8 mouse cellular contexts compared by ENCODE assay signal in the genomic region with DNA sequence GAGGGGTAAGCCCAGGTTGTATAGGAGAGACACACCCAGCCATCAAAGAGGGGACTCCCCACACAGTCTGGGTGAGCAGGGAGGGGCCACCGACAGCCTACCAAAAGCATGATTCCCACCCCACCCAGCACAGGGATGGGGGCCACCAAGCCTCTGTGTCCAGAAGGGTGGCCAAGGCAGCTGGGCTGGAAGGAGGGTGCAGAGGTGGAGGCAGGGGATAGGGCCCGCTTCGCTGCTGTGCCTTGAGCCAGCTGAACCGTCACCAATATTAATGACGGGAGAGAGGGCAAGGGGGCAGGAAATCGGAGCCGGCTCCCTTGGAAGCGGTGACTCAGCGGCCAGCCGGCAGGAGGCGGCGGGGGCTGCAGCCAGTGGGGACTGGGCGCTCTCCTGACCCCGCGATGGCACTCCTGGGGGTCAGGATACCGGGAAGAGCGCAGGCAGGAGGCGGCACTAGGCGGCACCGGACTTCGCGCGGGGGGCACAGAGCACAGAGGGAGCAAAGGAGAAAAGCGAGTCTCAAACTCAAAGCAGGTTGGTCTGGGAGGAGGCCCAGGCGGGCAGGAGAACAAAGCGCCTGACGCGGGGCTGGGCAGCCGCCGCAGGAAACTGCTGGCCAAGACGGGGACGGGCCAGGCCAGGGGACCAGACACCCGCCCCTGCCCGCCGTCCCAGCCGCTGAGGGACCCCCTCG. TPM values are rescaled to one million over a fixed set of nuclear protein-coding genes. Genes with fewer than 3 reads are reported as not detected.
DNase-seq lines count a peak whose midpoint lies in the region; ATAC-seq and TF ChIP-seq lines count a peak whose summit lies in the region.

No protein-coding gene starts in this region.

- no peak for DNase-seq in left cerebral cortex, adult 2 months (ENCODE audit: extremely low spot score in 1 of 2, low spot score in 2 of 2)
- no peak for DNase-seq in left cerebral cortex, postnatal 36 days (ENCODE audit: low spot score in 2 of 2)
- DNase-seq in forebrain, postnatal 0 days: no peak
- peak; percentile 70 for DNase-seq in intestine, embryonic 14.5 days (ENCODE audit: low spot score)
- DNase-seq in stomach, postnatal 0 days (ENCODE audit: low spot score): peak; percentile 34
- DNase-seq in cerebellum, adult 9-10 months: no peak
- no peak for DNase-seq in right cerebral cortex, adult 2 months (ENCODE audit: low spot score in 2 of 2)

- H3K27me3 ChIP-seq in forebrain, postnatal 0 days (ENCODE audit: insufficient read depth, low read length): no peaks in the 10 kb centered on the region; the same call in 1 of the 2 replicates
- H3K27me3 ChIP-seq in intestine, embryonic 14.5 days (replicated peaks; ENCODE audit: control insufficient read depth, insufficient read depth, low read length): 0 out of 2 replicates have a peak, but pooled peaks cover 2% of the 10 kb centered on the region
- H3K27me3 ChIP-seq in liver, embryonic 15.5 days: peaks cover 53% of the 10 kb centered on the region
- H3K27me3 ChIP-seq in stomach, postnatal 0 days (ENCODE audit: control insufficient read depth, insufficient read depth, low read length): no peaks in the 10 kb centered on the region

- H3K9me3 ChIP-seq in forebrain, postnatal 0 days (ENCODE audit: low read length): no peaks in the 10 kb centered on the region
- H3K9me3 ChIP-seq in intestine, embryonic 14.5 days (ENCODE audit: control insufficient read depth, low read length): no peaks in the 10 kb centered on the region
- H3K9me3 ChIP-seq in liver, embryonic 15.5 days (replicated peaks): no peaks in the 10 kb centered on the region
- no peaks in the 10 kb centered on the region for H3K9me3 ChIP-seq in stomach, postnatal 0 days (ENCODE audit: control insufficient read depth, low read length)

- intact Hi-C loops in left cerebral cortex, adult 2 months (cut with DNase I): no loop called here
- intact Hi-C loops in left cerebral cortex, postnatal 36 days (cut with DNase I): no loop called here

- no peak for TF ChIP-seq CTCF in left cerebral cortex, adult 2 months (IDR thresholded peaks at IDR 0.05)
- no peak for TF ChIP-seq CTCF in forebrain, postnatal 0 days (IDR thresholded peaks at IDR 0.05; ENCODE audit: low read depth)
- peak; percentile 30; the same call in 1 of the 2 replicates for TF ChIP-seq CTCF in stomach, postnatal 0 days (IDR thresholded peaks at IDR 0.05; ENCODE audit: low read depth)

- peak; percentile 29 for ATAC-seq in forebrain, postnatal 0 days
- peak; percentile 61; the same call in 1 of the 2 replicates for ATAC-seq in intestine, embryonic 14.5 days (replicated peaks; ENCODE audit: low FRiP score, low TSS enrichment, low read depth)
- ATAC-seq in liver, embryonic 15.5 days (ENCODE audit: insufficient read depth): no peak; the same call in 1 of the 2 replicates
- ATAC-seq in stomach, postnatal 0 days (ENCODE audit: low FRiP score, low TSS enrichment): peak; percentile 41

- H3K36me3 ChIP-seq in forebrain, postnatal 0 days (ENCODE audit: insufficient read depth): no peaks in the 10 kb centered on the region
- no peaks in the 10 kb centered on the region for H3K36me3 ChIP-seq in intestine, embryonic 14.5 days (ENCODE audit: control insufficient read depth, insufficient read depth, low read length)
- no peaks in the 10 kb centered on the region for H3K36me3 ChIP-seq in liver, embryonic 15.5 days (replicated peaks)
- no peaks in the 10 kb centered on the region for H3K36me3 ChIP-seq in stomach, postnatal 0 days (ENCODE audit: control insufficient read depth, insufficient read depth, low read length)

- no peak overlapping the region for H3K9ac ChIP-seq in forebrain, postnatal 0 days
- H3K9ac ChIP-seq in intestine, embryonic 14.5 days (ENCODE audit: low read length): peak overlapping the region; percentile 33
- H3K9ac ChIP-seq in liver, embryonic 15.5 days: no peak overlapping the region
- peak overlapping the region; percentile 38; the same call in 1 of the 2 replicates for H3K9ac ChIP-seq in stomach, postnatal 0 days (ENCODE audit: low read length)

- 0 out of 2 replicates have a peak overlapping the region, but pooled peaks have one; percentile 5 for H3K4me3 ChIP-seq in left cerebral cortex, adult 2 months
- 0 out of 2 replicates have a peak overlapping the region, but pooled peaks have one; percentile 7 for H3K4me3 ChIP-seq in forebrain, postnatal 0 days (ENCODE audit: low read depth, low read length)
- peak overlapping the region; percentile 25 for H3K4me3 ChIP-seq in intestine, embryonic 14.5 days (ENCODE audit: low read depth, low read length)
- H3K4me3 ChIP-seq in liver, embryonic 15.5 days (replicated peaks): peak overlapping the region; percentile 17; the same call in 1 of the 2 replicates
- H3K4me3 ChIP-seq in stomach, postnatal 0 days (ENCODE audit: low read depth, low read length): peak overlapping the region; percentile 28

- no peak overlapping the region for H3K27ac ChIP-seq in left cerebral cortex, adult 2 months
- no peak overlapping the region for H3K27ac ChIP-seq in forebrain, postnatal 0 days (ENCODE audit: low read depth, low read length)
- no peak overlapping the region for H3K27ac ChIP-seq in intestine, embryonic 14.5 days (ENCODE audit: low read depth)
- no peak overlapping the region for H3K27ac ChIP-seq in liver, embryonic 15.5 days (replicated peaks)
- no peak overlapping the region for H3K27ac ChIP-seq in stomach, postnatal 0 days (replicated peaks)

- WGBS in forebrain, postnatal 0 days: 3% methylated on average over 37 of the region's 37 CpGs
- 3% methylated on average over 35 of the region's 37 CpGs for WGBS in intestine, embryonic 14.5 days
- WGBS in liver, embryonic 15.5 days (ENCODE audit: insufficient replicate concordance): 3% methylated on average over 37 of the region's 37 CpGs
- WGBS in stomach, postnatal 0 days: 6% methylated on average over 36 of the region's 37 CpGs

- no peak for TF ChIP-seq EP300 in stomach, postnatal 0 days (optimal IDR thresholded peaks at IDR 0.05)

- no peaks in the 10 kb centered on the region for H3K4me1 ChIP-seq in forebrain, postnatal 0 days (ENCODE audit: insufficient read depth)
- H3K4me1 ChIP-seq in intestine, embryonic 14.5 days (replicated peaks; ENCODE audit: control insufficient read depth, insufficient read depth, low read length): no peaks in the 10 kb centered on the region
- H3K4me1 ChIP-seq in liver, embryonic 15.5 days (replicated peaks): no peaks in the 10 kb centered on the region
- no peaks in the 10 kb centered on the region for H3K4me1 ChIP-seq in stomach, postnatal 0 days (replicated peaks; ENCODE audit: control insufficient read depth, insufficient read depth)

- H3K4me2 ChIP-seq in forebrain, postnatal 0 days (ENCODE audit: low read depth): peak overlapping the region; percentile 41
- H3K4me2 ChIP-seq in intestine, embryonic 14.5 days (ENCODE audit: low read length): peak overlapping the region; percentile 57
- peak overlapping the region; percentile 48 for H3K4me2 ChIP-seq in liver, embryonic 15.5 days
- H3K4me2 ChIP-seq in stomach, postnatal 0 days (replicated peaks; ENCODE audit: low read depth): peak overlapping the region; percentile 61

RNA-seq across cellular contexts. Expression of gene Fgf18, which starts 24.5 kb away (rescaled TPM):
- 1 to 10 TPM; 1.9 to 2.6 TPM for total RNA-seq in left cerebral cortex, adult 2 months (2021)
- total RNA-seq in left cerebral cortex, postnatal 36 days (2021): 1 to 10 TPM; 2.9 to 3.7 TPM
- total RNA-seq in forebrain, postnatal 0 days (2014; rRNA removed): 5.9 and 8.1 TPM in 2 replicates
- polyA plus RNA-seq in forebrain, postnatal 0 days (2015; fragmentation: Nextera tagmentation; extraction: Ambion mirVana): 3.9 and 5.2 TPM in 2 replicates
- 1.5 and 2.1 TPM in 2 replicates for polyA plus RNA-seq in intestine, embryonic 14.5 days (2014; fragmentation: Nextera tagmentation; extraction: Ambion mirVana)
- polyA plus RNA-seq in liver, embryonic 15.5 days (2015; fragmentation: Nextera tagmentation; extraction: Ambion mirVana): 0.17 and 0.23 TPM in 2 replicates
- polyA plus RNA-seq in stomach, postnatal 0 days (2015; fragmentation: Nextera tagmentation; extraction: Ambion mirVana): 1.4 and 2.3 TPM in 2 replicates

RNA-seq across cellular contexts. Expression of gene Npm1, which starts 40.3 kb away (rescaled TPM):
- 100 to 1,000 TPM; 146 to 152 TPM for total RNA-seq in left cerebral cortex, adult 2 months (2021)
- total RNA-seq in left cerebral cortex, postnatal 36 days (2021): 100 to 1,000 TPM; 139 to 148 TPM
- 452 and 473 TPM in 2 replicates for total RNA-seq in forebrain, postnatal 0 days (2014; rRNA removed)
- polyA plus RNA-seq in forebrain, postnatal 0 days (2015; fragmentation: Nextera tagmentation; extraction: Ambion mirVana): 400 and 441 TPM in 2 replicates
- polyA plus RNA-seq in intestine, embryonic 14.5 days (2014; fragmentation: Nextera tagmentation; extraction: Ambion mirVana): 1,263 and 1,282 TPM in 2 replicates
- 345 and 399 TPM in 2 replicates for polyA plus RNA-seq in liver, embryonic 15.5 days (2015; fragmentation: Nextera tagmentation; extraction: Ambion mirVana)
- 343 and 356 TPM in 2 replicates for polyA plus RNA-seq in stomach, postnatal 0 days (2015; fragmentation: Nextera tagmentation; extraction: Ambion mirVana)

Comparison
In these comparisons a context has a peak if more than half of its experiments do, and no peak if none do; other contexts are left out.
1. DNase-seq: peak in intestine, embryonic 14.5 days (single experiment) and stomach, postnatal 0 days (single experiment); none in left cerebral cortex, adult 2 months (0 of 2), left cerebral cortex, postnatal 36 days (0 of 2), forebrain, postnatal 0 days (single experiment), cerebellum, adult 9-10 months (single experiment) and right cerebral cortex, adult 2 months (0 of 2).
2. H3K9ac ChIP-seq: peak in intestine, embryonic 14.5 days (single experiment) and stomach, postnatal 0 days (single experiment); none in forebrain, postnatal 0 days (single experiment) and liver, embryonic 15.5 days (single experiment).
3. Peak in every context shown above with its lines, with median percentiles within 50 percentile points of each other: H3K4me3 ChIP-seq and H3K4me2 ChIP-seq.